Comparison of ENCODE assay signal across 8 mouse cellular contexts in genomic region chr9:103207846-103208245, GRCm38 (mm10). TPM values are rescaled to one million over a fixed set of nuclear protein-coding genes. Genes with fewer than 3 reads are reported as not detected.
DNase-seq lines count a peak whose midpoint lies in the region; ATAC-seq and TF ChIP-seq lines count a peak whose summit lies in the region.

No protein-coding gene starts in this region.

- peak overlapping the region; percentile 61 for H3K4me2 ChIP-seq in limb, embryonic 13.5 days (replicated peaks)
- peak overlapping the region; percentile 54 for H3K4me2 ChIP-seq in midbrain, embryonic 15.5 days

- ATAC-seq in limb, embryonic 13.5 days (ENCODE audit: low FRiP score, low read depth): peak; percentile 85
- peak; percentile 73; the same call in 1 of the 2 replicates for ATAC-seq in midbrain, embryonic 15.5 days (replicated peaks)

- WGBS in kidney, adult 2 months: 9% methylated on average over 16 of the region's 16 CpGs
- WGBS in limb, embryonic 13.5 days: 10% methylated on average over 16 of the region's 16 CpGs
- 10% methylated on average over 16 of the region's 16 CpGs for WGBS in midbrain, embryonic 15.5 days
- 10% methylated on average over 16 of the region's 16 CpGs for WGBS in spleen, adult 2 months

- no peak overlapping the region for H3K27ac ChIP-seq in kidney, adult 2 months (ENCODE audit: insufficient read depth, low read depth, low read length)
- H3K27ac ChIP-seq in limb, embryonic 13.5 days: no peak overlapping the region
- no peak overlapping the region for H3K27ac ChIP-seq in midbrain, embryonic 15.5 days
- H3K27ac ChIP-seq in spleen, adult 2 months (ENCODE audit: insufficient read depth, low read length): no peak overlapping the region

- H3K4me1 ChIP-seq in kidney, adult 2 months (ENCODE audit: control insufficient read depth, insufficient read depth, low read length): no peaks in the 10 kb centered on the region
- no peaks in the 10 kb centered on the region for H3K4me1 ChIP-seq in limb, embryonic 13.5 days
- 0 out of 2 replicates have a peak, but pooled peaks cover 3% of the 10 kb centered on the region for H3K4me1 ChIP-seq in midbrain, embryonic 15.5 days
- no peaks in the 10 kb centered on the region for H3K4me1 ChIP-seq in spleen, adult 2 months (ENCODE audit: control insufficient read depth, insufficient read depth, insufficient read length)

- H3K9ac ChIP-seq in limb, embryonic 13.5 days: no peak overlapping the region
- H3K9ac ChIP-seq in midbrain, embryonic 15.5 days: no peak overlapping the region

- no peaks in the 10 kb centered on the region for H3K27me3 ChIP-seq in kidney, adult 2 months (replicated peaks; ENCODE audit: control insufficient read depth, insufficient read depth, low read length)
- no peaks in the 10 kb centered on the region for H3K27me3 ChIP-seq in limb, embryonic 13.5 days
- H3K27me3 ChIP-seq in midbrain, embryonic 15.5 days (replicated peaks): no peaks in the 10 kb centered on the region
- H3K27me3 ChIP-seq in spleen, adult 2 months (ENCODE audit: control insufficient read depth, insufficient read depth, low read length): no peaks in the 10 kb centered on the region; the same call in 1 of the 2 replicates

- DNase-seq in 3T3-L1 (ENCODE audit: low read depth, low spot score): peak; percentile 65
- DNase-seq in adrenal gland, adult 2 months: peak; percentile 80
- peak; percentile 78 for DNase-seq in embryo, embryonic 9.5 days (ENCODE audit: extremely low spot score)
- DNase-seq in heart, adult 8-10 months (ENCODE audit: low spot score): peak; percentile 66
- peak; percentile 77 for DNase-seq in kidney, adult 2 months
- DNase-seq in spleen, adult 2 months (ENCODE audit: low read depth in 1 of 2, low spot score in 2 of 2): peak; percentile 68 to 77

- no peaks in the 10 kb centered on the region for H3K36me3 ChIP-seq in kidney, adult 2 months (ENCODE audit: control insufficient read depth, insufficient read depth, low read length)
- no peaks in the 10 kb centered on the region for H3K36me3 ChIP-seq in limb, embryonic 13.5 days
- H3K36me3 ChIP-seq in midbrain, embryonic 15.5 days (replicated peaks): no peaks in the 10 kb centered on the region
- no peaks in the 10 kb centered on the region for H3K36me3 ChIP-seq in spleen, adult 2 months (ENCODE audit: control insufficient read depth, insufficient read depth, low read length)

- no peak overlapping the region for H3K4me3 ChIP-seq in kidney, adult 2 months (ENCODE audit: insufficient read depth, low read depth, low read length)
- H3K4me3 ChIP-seq in limb, embryonic 13.5 days: peak overlapping the region; percentile 29
- peak overlapping the region; percentile 28 for H3K4me3 ChIP-seq in midbrain, embryonic 15.5 days
- H3K4me3 ChIP-seq in spleen, adult 2 months (ENCODE audit: extremely low read depth, insufficient read depth, insufficient read length): no peak overlapping the region; the same call in 1 of the 2 replicates

- no peak for TF ChIP-seq POLR2A in kidney, adult 2 months (IDR thresholded peaks at IDR 0.05; ENCODE audit: low read depth, low read length)
- no peak for TF ChIP-seq POLR2A in spleen, adult 2 months (IDR thresholded peaks at IDR 0.05; ENCODE audit: low read depth, low read length)

- H3K9me3 ChIP-seq in limb, embryonic 13.5 days: no peaks in the 10 kb centered on the region
- H3K9me3 ChIP-seq in midbrain, embryonic 15.5 days: no peaks in the 10 kb centered on the region

- TF ChIP-seq CTCF in kidney, adult 2 months (conservative IDR thresholded peaks at IDR 0.05; ENCODE audit: insufficient read depth, insufficient read length, low read depth, low read length): peak; percentile 93
- peak; percentile 83 for TF ChIP-seq CTCF in spleen, adult 2 months (IDR thresholded peaks at IDR 0.05; ENCODE audit: extremely low read depth, insufficient read depth, insufficient read length, insufficient replicate concordance)

RNA-seq across cellular contexts. Expression of gene Srprb, which starts 5.9 kb away (rescaled TPM):
- 10 to 100 TPM; 40.7 to 44.0 TPM for total RNA-seq in adrenal gland, adult 2 months (2021)
- polyA plus RNA-seq in adrenal gland, adult 2 months (2012; rRNA removed): 59.4 and 65.7 TPM in 2 replicates
- total RNA-seq in heart, adult 8-10 months (2022): 10 to 100 TPM; 18.1 to 21.5 (median 19.1) TPM
- polyA plus RNA-seq in kidney, adult 2 months (2012; rRNA removed): 35.4 and 44.4 TPM in 2 replicates
- 62.4 and 66.9 TPM in 2 replicates for polyA plus RNA-seq in limb, embryonic 13.5 days (2015; fragmentation: Nextera tagmentation; extraction: Ambion mirVana)
- polyA plus RNA-seq in midbrain, embryonic 15.5 days (2015; fragmentation: Nextera tagmentation; extraction: Ambion mirVana): 59.3 and 59.8 TPM in 2 replicates
- 21.2 and 28.4 TPM in 2 replicates for polyA plus RNA-seq in spleen, adult 2 months (2012; rRNA removed)

RNA-seq across cellular contexts. Expression of gene Gm20425, which starts 22.3 kb away (rescaled TPM):
- 10 to 100 TPM; 13.3 to 20.2 TPM for total RNA-seq in adrenal gland, adult 2 months (2021)
- 0.06 TPM in 1 of 2 replicates, not detected in the other for polyA plus RNA-seq in adrenal gland, adult 2 months (2012; rRNA removed)
- 1 to 10 TPM; 5.3 to 5.9 (median 5.5) TPM for total RNA-seq in heart, adult 8-10 months (2022)
- not detected in 2 replicates for polyA plus RNA-seq in kidney, adult 2 months (2012; rRNA removed)
- 1.2 and 1.3 TPM in 2 replicates for polyA plus RNA-seq in limb, embryonic 13.5 days (2015; fragmentation: Nextera tagmentation; extraction: Ambion mirVana)
- 0.37 TPM in 1 of 2 replicates, not detected in the other for polyA plus RNA-seq in midbrain, embryonic 15.5 days (2015; fragmentation: Nextera tagmentation; extraction: Ambion mirVana)
- polyA plus RNA-seq in spleen, adult 2 months (2012; rRNA removed): 2.6 TPM in 1 of 2 replicates, not detected in the other

RNA-seq across cellular contexts. Expression of gene Trf, which starts 22.4 kb away (rescaled TPM):
- total RNA-seq in adrenal gland, adult 2 months (2021): 100 to 1,000 TPM; 241 to 278 TPM
- 430 and 1,156 TPM in 2 replicates for polyA plus RNA-seq in adrenal gland, adult 2 months (2012; rRNA removed)
- total RNA-seq in heart, adult 8-10 months (2022): 10 to 100 TPM; 37.9 to 56.1 (median 43.3) TPM
- polyA plus RNA-seq in kidney, adult 2 months (2012; rRNA removed): 147 TPM in 2 replicates
- polyA plus RNA-seq in limb, embryonic 13.5 days (2015; fragmentation: Nextera tagmentation; extraction: Ambion mirVana): 14.7 and 22.8 TPM in 2 replicates
- 35.0 and 39.6 TPM in 2 replicates for polyA plus RNA-seq in midbrain, embryonic 15.5 days (2015; fragmentation: Nextera tagmentation; extraction: Ambion mirVana)
- polyA plus RNA-seq in spleen, adult 2 months (2012; rRNA removed): 259 and 287 TPM in 2 replicates

Comparison
In these comparisons a context has a peak if more than half of its experiments do, and no peak if none do; other contexts are left out.
1. H3K4me3 ChIP-seq: peak in limb, embryonic 13.5 days (single experiment) and midbrain, embryonic 15.5 days (single experiment); none in kidney, adult 2 months (single experiment) and spleen, adult 2 months (single experiment).
2. Peak in every context shown above with its lines, with median percentiles within 50 percentile points of each other: DNase-seq.